Mouse (Mus musculus): ENCODE data around the gene Enox1. TPM values are rescaled to one million over a fixed set of nuclear protein-coding genes. Genes with fewer than 3 reads are reported as not detected.
"Not testable (repeated sequence)": the region's sequence is repeated elsewhere in the genome, so short reads cannot be mapped to it uniquely, and the experiment has no call there.

Gene Enox1
- polyA plus RNA-seq (2012; rRNA removed) (13.1 and 13.5 TPM in 2 replicates), polyA plus RNA-seq (2014; fragmentation: Nextera tagmentation; extraction: Ambion mirVana) (15.6 and 15.7 TPM in 2 replicates)

GRCm38 (mm10) chr14:77156222-77156910 is at the start of gene Enox1:
Gene Enox1, plus strand, starts transcription at chr14:77156763.
- Histone ChIP-seq H3K4me1 (ENCODE audit: control insufficient read depth, insufficient read depth, low read length) (peaks cover 3% of the 10 kb centered on the region; the same call in 1 of the 2 replicates), H3K4me3 (replicated peaks; ENCODE audit: low read length) (peak within 1 kb of the TSS; percentile 86), H3K36me3 (ENCODE audit: control insufficient read depth, insufficient read depth, low read length) (no peaks in the 10 kb centered on the region), H3K9me3 (ENCODE audit: control insufficient read depth, low read length) (no peaks in the 10 kb centered on the region), H3K27ac (replicated peaks; ENCODE audit: low read depth, low read length) (peak within 1 kb of the TSS; percentile 59), H3K27me3 (ENCODE audit: control insufficient read depth, insufficient read depth, low read length) (no peaks in the 10 kb centered on the region), H3K4me2 (replicated peaks; ENCODE audit: low read depth, low read length, severe bottlenecking) (peak within 1 kb of the TSS; percentile 98), H3K9ac (ENCODE audit: low read depth, low read length, severe bottlenecking) (peak within 1 kb of the TSS; percentile 70)
- DNase-seq (ENCODE audit: low spot score) (peak; percentile 86), ATAC-seq (ENCODE audit: low FRiP score, low read depth) (peak; percentile 86)
- WGBS, result 7% methylated on average over 63 of the region's 73 CpGs
- TF ChIP-seq POLR2A (IDR thresholded peaks at IDR 0.05; ENCODE audit: borderline replicate concordance, extremely low read depth, insufficient read depth, insufficient read length), result 0 out of 2 replicates have a peak, but pooled peaks have one; percentile 42

DNA sequence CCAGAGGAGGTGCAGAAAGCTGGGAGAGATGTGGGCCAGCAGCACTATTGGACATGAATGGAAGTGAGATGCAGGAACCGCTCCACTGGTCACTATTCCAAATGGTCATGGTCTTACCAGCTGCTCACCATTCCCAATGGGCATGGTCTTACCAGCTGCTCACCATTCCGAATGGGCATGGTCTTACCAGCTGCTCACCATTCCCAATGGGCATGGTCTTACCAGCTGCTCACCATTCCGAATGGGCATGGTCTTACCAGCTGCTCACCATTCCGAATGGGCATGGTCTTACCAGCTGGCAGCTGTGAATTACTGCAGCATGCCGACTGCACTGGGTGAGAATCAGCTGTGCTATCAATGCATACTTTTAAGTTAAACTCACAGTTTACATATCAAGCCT is 45.9 kb upstream of the Enox1 start:
- not testable (repeated sequence) for DNase-seq (ENCODE audit: low spot score); ATAC-seq (ENCODE audit: low FRiP score, low read depth); H3K9ac ChIP-seq (ENCODE audit: low read depth, low read length, severe bottlenecking); H3K4me3 ChIP-seq (replicated peaks; ENCODE audit: low read length); H3K4me1 ChIP-seq (ENCODE audit: control insufficient read depth, insufficient read depth, low read length); H3K36me3 ChIP-seq (ENCODE audit: control insufficient read depth, insufficient read depth, low read length); H3K27me3 ChIP-seq (ENCODE audit: control insufficient read depth, insufficient read depth, low read length); H3K4me2 ChIP-seq (replicated peaks; ENCODE audit: low read depth, low read length, severe bottlenecking); H3K27ac ChIP-seq (replicated peaks; ENCODE audit: low read depth, low read length); H3K9me3 ChIP-seq (ENCODE audit: control insufficient read depth, low read length)
- WGBS, result 88% methylated on average over 5 of the region's 5 CpGs

DNA sequence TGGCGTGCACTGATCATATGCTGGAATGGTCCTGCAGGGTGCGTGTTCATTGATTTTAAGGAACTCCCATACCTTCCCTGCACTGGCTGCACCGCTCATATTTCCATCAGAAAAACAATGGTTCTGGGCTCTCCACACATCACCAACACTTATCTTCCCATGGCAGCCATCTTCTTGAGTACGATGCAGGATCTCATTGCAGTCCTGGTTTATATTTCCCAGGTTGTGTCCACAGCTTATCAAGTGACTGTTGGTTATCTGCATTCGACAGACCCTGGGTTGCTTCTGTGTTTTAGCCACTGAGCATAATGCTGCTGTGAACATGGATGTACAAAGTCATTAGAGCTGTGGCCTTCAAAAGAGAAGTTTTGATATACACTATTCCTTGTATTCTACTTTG is 26.0 kb upstream of the Enox1 start:
- WGBS, result 91% methylated on average over 5 of the region's 5 CpGs
- Histone ChIP-seq H3K4me3 (replicated peaks; ENCODE audit: low read length) (no peak overlapping the region), H3K4me1 (ENCODE audit: control insufficient read depth, insufficient read depth, low read length) (no peaks in the 10 kb centered on the region), H3K36me3 (ENCODE audit: control insufficient read depth, insufficient read depth, low read length) (no peaks in the 10 kb centered on the region), H3K27ac (replicated peaks; ENCODE audit: low read depth, low read length) (no peak overlapping the region), H3K4me2 (replicated peaks; ENCODE audit: low read depth, low read length, severe bottlenecking) (no peak overlapping the region), H3K9me3 (ENCODE audit: control insufficient read depth, low read length) (no peaks in the 10 kb centered on the region), H3K27me3 (ENCODE audit: control insufficient read depth, insufficient read depth, low read length) (no peaks in the 10 kb centered on the region), H3K9ac (ENCODE audit: low read depth, low read length, severe bottlenecking) (no peak overlapping the region)
- ATAC-seq (ENCODE audit: low FRiP score, low read depth) (no peak), DNase-seq (ENCODE audit: low spot score) (no peak)
- no peak for TF ChIP-seq POLR2A (IDR thresholded peaks at IDR 0.05; ENCODE audit: borderline replicate concordance, extremely low read depth, insufficient read depth, insufficient read length)

DNA sequence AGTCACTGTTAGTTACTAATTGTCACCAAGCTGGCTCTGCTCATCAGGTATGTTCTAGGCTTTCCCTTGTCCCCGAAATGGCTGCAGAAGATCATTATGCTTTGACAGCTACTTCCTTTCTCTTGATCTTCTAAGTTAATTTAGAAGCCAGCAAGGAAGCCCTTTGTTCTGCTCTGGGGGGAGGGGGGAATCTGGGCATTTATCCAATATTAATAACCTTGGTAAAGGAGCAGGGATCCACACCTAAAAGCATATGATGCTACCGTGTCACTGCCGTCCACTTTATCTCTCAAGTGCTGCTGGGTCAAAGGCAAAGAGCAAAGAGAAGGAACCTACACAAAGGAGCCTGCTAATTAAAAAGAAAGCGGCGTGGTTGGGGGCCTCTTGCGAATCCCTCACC is 19.6 kb upstream of the Enox1 start:
- no peaks in the 10 kb centered on the region for H3K9me3 ChIP-seq (ENCODE audit: control insufficient read depth, low read length)
- no peak for ATAC-seq (ENCODE audit: low FRiP score, low read depth)

DNA sequence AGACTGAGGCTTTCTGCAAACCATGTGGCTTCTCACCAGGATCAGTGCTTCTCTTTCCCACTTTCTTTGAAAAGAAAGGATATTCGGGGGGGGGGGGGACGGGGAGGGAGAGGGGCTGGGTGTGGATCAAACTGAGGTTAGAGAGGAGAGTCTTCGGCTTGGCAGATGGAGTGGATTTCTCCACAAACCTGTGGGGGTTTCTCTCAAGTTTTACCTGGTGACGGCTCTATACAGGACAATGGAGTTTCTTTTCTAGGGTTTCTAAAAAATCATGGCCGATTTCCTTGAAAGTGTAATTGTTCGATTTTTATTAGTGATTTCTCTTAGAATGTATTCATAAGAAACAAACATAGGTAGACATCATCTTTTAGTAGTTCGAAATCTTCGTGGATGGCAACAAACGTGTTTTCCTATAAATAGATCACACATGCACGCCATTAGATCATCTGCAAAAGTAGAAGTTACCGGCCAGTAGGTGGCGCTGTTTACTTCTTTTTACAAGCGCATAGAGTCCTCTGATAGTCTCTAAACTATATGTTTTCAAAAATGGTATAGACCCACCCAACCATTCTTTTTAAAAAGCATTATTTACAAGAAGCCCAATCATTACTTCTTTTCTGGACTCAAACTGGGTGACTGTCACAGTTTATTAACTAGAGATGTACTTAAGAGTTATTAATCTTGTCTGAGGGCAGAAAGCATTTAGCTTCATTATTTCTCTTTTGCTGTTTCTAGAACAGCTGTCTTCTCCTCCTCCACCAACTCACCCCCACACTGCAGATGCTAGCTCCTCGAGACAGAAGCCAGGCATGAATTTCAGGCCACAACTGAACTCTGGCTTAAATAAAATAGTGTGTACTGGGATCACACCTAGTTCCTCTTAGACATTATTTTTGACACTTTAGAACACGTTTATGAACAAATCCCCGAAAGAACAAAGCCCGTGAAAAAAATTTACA is 15.0 kb upstream of the Enox1 start:
- no peaks in the 10 kb centered on the region for H3K4me1 ChIP-seq (ENCODE audit: control insufficient read depth, insufficient read depth, low read length)
- no peaks in the 10 kb centered on the region for H3K27me3 ChIP-seq (ENCODE audit: control insufficient read depth, insufficient read depth, low read length)
- 26% methylated on average over 16 of the region's 17 CpGs for WGBS
- H3K4me2 ChIP-seq (replicated peaks; ENCODE audit: low read depth, low read length, severe bottlenecking), result no peak overlapping the region
- ATAC-seq (ENCODE audit: low FRiP score, low read depth) (peak; percentile 84), DNase-seq (ENCODE audit: low spot score) (peak; percentile 91)
- no peak for TF ChIP-seq POLR2A (IDR thresholded peaks at IDR 0.05; ENCODE audit: borderline replicate concordance, extremely low read depth, insufficient read depth, insufficient read length)
- no peak overlapping the region for H3K27ac ChIP-seq (replicated peaks; ENCODE audit: low read depth, low read length)
- H3K9me3 ChIP-seq (ENCODE audit: control insufficient read depth, low read length), result no peaks in the 10 kb centered on the region
- no peak overlapping the region for H3K4me3 ChIP-seq (replicated peaks; ENCODE audit: low read length)
- no peak overlapping the region for H3K9ac ChIP-seq (ENCODE audit: low read depth, low read length, severe bottlenecking)
- H3K36me3 ChIP-seq (ENCODE audit: control insufficient read depth, insufficient read depth, low read length), result no peaks in the 10 kb centered on the region

More for the DNA sequence above, 19.6 kb upstream of the Enox1 start:
- Histone ChIP-seq H3K27ac (replicated peaks; ENCODE audit: low read depth, low read length) (no peak overlapping the region), H3K27me3 (ENCODE audit: control insufficient read depth, insufficient read depth, low read length) (no peaks in the 10 kb centered on the region), H3K9ac (ENCODE audit: low read depth, low read length, severe bottlenecking) (no peak overlapping the region), H3K4me3 (replicated peaks; ENCODE audit: low read length) (no peak overlapping the region), H3K4me2 (replicated peaks; ENCODE audit: low read depth, low read length, severe bottlenecking) (no peak overlapping the region), H3K36me3 (ENCODE audit: control insufficient read depth, insufficient read depth, low read length) (no peaks in the 10 kb centered on the region), H3K4me1 (ENCODE audit: control insufficient read depth, insufficient read depth, low read length) (no peaks in the 10 kb centered on the region)
- 60% methylated on average over 6 of the region's 6 CpGs for WGBS
- TF ChIP-seq POLR2A (IDR thresholded peaks at IDR 0.05; ENCODE audit: borderline replicate concordance, extremely low read depth, insufficient read depth, insufficient read length), result no peak
- no peak for DNase-seq (ENCODE audit: low spot score)
